Mouse (Mus musculus) midbrain, embryonic 11.5 days (tissue): ENCODE results near the gene B3galt5. TPM values are rescaled to one million over a fixed set of nuclear protein-coding genes. Genes with fewer than 3 reads are reported as not detected.

Experiments used
- ATAC-seq: fragments of 200-750 bp; cut with Nextera tagmentation; 2 replicates; pipeline ENCODE4 v1.8.0; 2017; ENCODE audit warnings: moderate TSS enrichment, moderate library complexity; ENCODE audit not compliant: low FRiP score
- DNase-seq: peaks from one replicate; pipeline ENCODE4 v3.0.0; 2015; ENCODE audit warnings: low spot score; ENCODE audit errors: missing footprints
- H3K27ac ChIP-seq: fragments of 300-500 bp; sonication (generic); 2 replicates; pipeline ENCODE4 v1.5.1; 2014; ENCODE audit warnings: low read depth, low read length
- H3K27me3 ChIP-seq: fragments of 300-500 bp; sonication (generic); 2 replicates; pipeline ENCODE4 v1.6.1; 2014; ENCODE audit warnings: mild to moderate bottlenecking, low read length, moderate library complexity, mixed read lengths; ENCODE audit not compliant: control insufficient read depth, insufficient read depth
- H3K36me3 ChIP-seq: fragments of 300-500 bp; sonication (generic); 2 replicates; pipeline ENCODE4 v1.6.1; 2014; ENCODE audit warnings: mild to moderate bottlenecking, low read length, moderate library complexity, mixed read lengths; ENCODE audit not compliant: control insufficient read depth, insufficient read depth
- H3K4me1 ChIP-seq: fragments of 300-500 bp; sonication (generic); 2 replicates; pipeline ENCODE4 v1.6.1; 2014; ENCODE audit warnings: low read length; ENCODE audit not compliant: control insufficient read depth, insufficient read depth
- H3K4me2 ChIP-seq: fragments of 300-500 bp; sonication (generic); 2 replicates; pipeline ENCODE4 v1.6.1; 2014; ENCODE audit warnings: mild to moderate bottlenecking, moderate library complexity
- H3K4me3 ChIP-seq: fragments of 300-500 bp; sonication (generic); 2 replicates; pipeline ENCODE4 v1.5.1; 2014; ENCODE audit warnings: low read depth, low read length
- H3K9ac ChIP-seq: fragments of 300-500 bp; sonication (generic); 2 replicates; pipeline ENCODE4 v1.6.1; 2014; ENCODE audit warnings: low read length
- H3K9me3 ChIP-seq: fragments of 300-500 bp; sonication (generic); 2 replicates; pipeline ENCODE4 v1.6.1; 2016; ENCODE audit warnings: low read length; ENCODE audit not compliant: control insufficient read depth
- WGBS: fragments of 180-500 bp; shearing (Covaris S2); extraction: QIAGEN DNeasy Blood & Tissue Kit; methylation state at CpG from one replicate; pipeline ENCODE4 v1.1.7; 2014; 5-methylcytosine and 5-hydroxymethylcytosine counted together
- polyA plus RNA-seq: library from polyadenylated mRNA; unstranded; fragments of >200 nt; fragmentation: Nextera tagmentation; extraction: Ambion mirVana; gene quantifications from 2 replicates; pipeline ENCODE4 v1.2.1, GENCODE M21; 2014

B3galt5 gene
- polyA plus RNA-seq, 1 experiment from 2014 or later = 0.70 TPM

- Histone ChIP-seq H3K36me3 (no peaks in the 10 kb centered on the region), H3K27me3 (no peaks in the 10 kb centered on the region), H3K4me3 (no peak overlapping the region), H3K9ac (no peak overlapping the region), H3K4me2 (no peak overlapping the region), H3K9me3 (no peaks in the 10 kb centered on the region), H3K27ac (no peak overlapping the region), H3K4me1 (no peaks in the 10 kb centered on the region)
- DNase-seq (no peak), ATAC-seq (no peak)
- WGBS = 87% methylated on average over 8 of the region's 8 CpGs
Observed at GRCm38 (mm10) chr16:96233996-96234395, 1.6 kb upstream of the B3galt5 start.

- H3K4me1 ChIP-seq = no peaks in the 10 kb centered on the region
- no peaks in the 10 kb centered on the region for H3K27me3 ChIP-seq
- ATAC-seq = no peak
- WGBS = 79% methylated on average over 6 of the region's 6 CpGs
- no peak overlapping the region for H3K9ac ChIP-seq
- no peak overlapping the region for H3K27ac ChIP-seq
- H3K9me3 ChIP-seq = no peaks in the 10 kb centered on the region; the same call in 1 of the 2 replicates
- no peak overlapping the region for H3K4me3 ChIP-seq
- no peaks in the 10 kb centered on the region for H3K36me3 ChIP-seq
- H3K4me2 ChIP-seq = no peak overlapping the region
- DNase-seq = no peak
Observed at GRCm38 (mm10) chr16:96244496-96244895, 8.9 kb downstream of the B3galt5 start.

GRCm38 (mm10) chr16:96249635-96250034, 14.0 kb downstream of the B3galt5 start:
- no peak overlapping the region for H3K4me2 ChIP-seq
- H3K36me3 ChIP-seq = no peaks in the 10 kb centered on the region
- ATAC-seq (no peak), DNase-seq (no peak)
- WGBS = 88% methylated on average over 7 of the region's 7 CpGs
- no peaks in the 10 kb centered on the region for H3K4me1 ChIP-seq
- no peak overlapping the region for H3K4me3 ChIP-seq
- H3K27me3 ChIP-seq = no peaks in the 10 kb centered on the region
- no peak overlapping the region for H3K9ac ChIP-seq
- no peak overlapping the region for H3K27ac ChIP-seq
- H3K9me3 ChIP-seq = no peaks in the 10 kb centered on the region; the same call in 1 of the 2 replicates

GRCm38 (mm10) chr16:96252146-96252545, 16.5 kb downstream of the B3galt5 start:
- ATAC-seq (no peak), DNase-seq (no peak)
- H3K27me3 ChIP-seq = no peaks in the 10 kb centered on the region
- no peak overlapping the region for H3K27ac ChIP-seq
- no peak overlapping the region for H3K9ac ChIP-seq
- no peak overlapping the region for H3K4me2 ChIP-seq
- H3K4me1 ChIP-seq = no peaks in the 10 kb centered on the region
- WGBS = 89% methylated on average over 1 of the region's 1 CpGs
- no peaks in the 10 kb centered on the region; the same call in 1 of the 2 replicates for H3K9me3 ChIP-seq
- no peaks in the 10 kb centered on the region for H3K36me3 ChIP-seq
- H3K4me3 ChIP-seq = no peak overlapping the region

- Histone ChIP-seq H3K27ac (no peak overlapping the region), H3K4me3 (no peak overlapping the region), H3K4me1 (no peaks in the 10 kb centered on the region), H3K4me2 (no peak overlapping the region), H3K9ac (no peak overlapping the region), H3K36me3 (no peaks in the 10 kb centered on the region), H3K27me3 (no peaks in the 10 kb centered on the region), H3K9me3 (no peaks in the 10 kb centered on the region)
- no peak for ATAC-seq
- no peak for DNase-seq
- WGBS = 90% methylated on average over 8 of the region's 8 CpGs
Observed at GRCm38 (mm10) chr16:96258429-96258828, 22.8 kb downstream of the B3galt5 start.

- WGBS = 66% methylated on average over 2 of the region's 2 CpGs
- no peaks in the 10 kb centered on the region for H3K27me3 ChIP-seq
- H3K27ac ChIP-seq = no peak overlapping the region
- DNase-seq = no peak
- no peak overlapping the region for H3K9ac ChIP-seq
- ATAC-seq = no peak
- no peaks in the 10 kb centered on the region for H3K9me3 ChIP-seq
- no peaks in the 10 kb centered on the region for H3K36me3 ChIP-seq
- H3K4me3 ChIP-seq = no peak overlapping the region
- H3K4me1 ChIP-seq = no peaks in the 10 kb centered on the region
- no peak overlapping the region for H3K4me2 ChIP-seq
Observed at GRCm38 (mm10) chr16:96271736-96272135, 36.1 kb downstream of the B3galt5 start.

GRCm38 (mm10) chr16:96272929-96273619, 37.5 kb downstream of the B3galt5 start:
- DNase-seq (no peak), ATAC-seq (no peak)
- 68% methylated on average over 14 of the region's 14 CpGs for WGBS
- Histone ChIP-seq H3K9ac (no peak overlapping the region), H3K4me3 (no peak overlapping the region), H3K27ac (no peak overlapping the region), H3K36me3 (no peaks in the 10 kb centered on the region), H3K27me3 (no peaks in the 10 kb centered on the region), H3K4me2 (no peak overlapping the region), H3K4me1 (no peaks in the 10 kb centered on the region), H3K9me3 (no peaks in the 10 kb centered on the region)

GRCm38 (mm10) chr16:96276596-96276995, 41.0 kb downstream of the B3galt5 start:
- no peak overlapping the region for H3K27ac ChIP-seq
- peaks cover 17% of the 10 kb centered on the region for H3K27me3 ChIP-seq
- ATAC-seq (no peak), DNase-seq (no peak)
- H3K4me3 ChIP-seq = no peak overlapping the region
- peaks cover 8% of the 10 kb centered on the region for H3K4me1 ChIP-seq
- no peak overlapping the region for H3K9ac ChIP-seq
- H3K36me3 ChIP-seq = no peaks in the 10 kb centered on the region
- 65% methylated on average over 3 of the region's 3 CpGs for WGBS
- H3K4me2 ChIP-seq = no peak overlapping the region
- no peaks in the 10 kb centered on the region for H3K9me3 ChIP-seq

GRCm38 (mm10) chr16:96278491-96279224, 43.1 kb downstream of the B3galt5 start:
- Histone ChIP-seq H3K27me3 (peaks cover 23% of the 10 kb centered on the region), H3K4me1 (peaks cover 8% of the 10 kb centered on the region), H3K4me2 (no peak overlapping the region), H3K4me3 (no peak overlapping the region), H3K9me3 (no peaks in the 10 kb centered on the region), H3K9ac (no peak overlapping the region), H3K27ac (no peak overlapping the region), H3K36me3 (no peaks in the 10 kb centered on the region)
- 24% methylated on average over 9 of the region's 9 CpGs for WGBS
- DNase-seq (no peak), ATAC-seq (no peak)
